Mouse (Mus musculus): Measurements from ENCODE around the gene Hps5. TPM values are rescaled to one million over a fixed set of nuclear protein-coding genes. Genes with fewer than 3 reads are reported as not detected.
"Not testable (repeated sequence)": the region's sequence is repeated elsewhere in the genome, so short reads cannot be mapped to it uniquely, and the experiment has no call there.

The Hps5 gene
- total RNA-seq, 2 experiments from 2014 or later: 10.5 to 11.9 TPM

- no peak for DNase-seq
- intact Hi-C loops (cut with DNase I; ENCODE audit: low total_unique reads): no loop called here
These were observed 35.1 kb upstream of the Hps5 start for GRCm38 (mm10) chr7:46830799-46831590.

DNA sequence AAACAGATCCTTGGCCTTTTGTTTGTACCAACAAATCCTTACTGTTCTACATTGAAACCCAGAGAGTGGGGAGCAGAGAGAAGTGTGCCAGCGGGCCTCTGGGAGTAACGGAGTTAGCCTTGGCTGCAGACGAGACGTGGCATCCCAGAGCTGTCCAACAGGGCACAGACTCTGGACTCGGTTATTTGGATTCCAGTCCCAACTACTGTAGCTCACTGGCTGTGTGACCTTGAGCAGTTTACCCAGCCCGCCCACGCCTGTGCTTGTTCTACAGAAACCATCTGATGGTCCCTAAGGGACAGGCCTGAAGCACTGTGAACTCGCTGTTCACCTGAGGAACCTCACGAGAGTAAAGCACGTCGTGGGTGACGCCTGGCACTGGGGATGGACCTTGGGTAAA, 34.0 kb upstream of the Hps5 start:
- intact Hi-C loops (cut with DNase I; ENCODE audit: low total_unique reads): no loop called here
- DNase-seq: peak; percentile 41

- intact Hi-C loops (cut with DNase I; ENCODE audit: low total_unique reads): no loop called here
- no peak for DNase-seq
These were observed 31.9 kb upstream of the Hps5 start for GRCm38 (mm10) chr7:46827803-46828184.

DNA sequence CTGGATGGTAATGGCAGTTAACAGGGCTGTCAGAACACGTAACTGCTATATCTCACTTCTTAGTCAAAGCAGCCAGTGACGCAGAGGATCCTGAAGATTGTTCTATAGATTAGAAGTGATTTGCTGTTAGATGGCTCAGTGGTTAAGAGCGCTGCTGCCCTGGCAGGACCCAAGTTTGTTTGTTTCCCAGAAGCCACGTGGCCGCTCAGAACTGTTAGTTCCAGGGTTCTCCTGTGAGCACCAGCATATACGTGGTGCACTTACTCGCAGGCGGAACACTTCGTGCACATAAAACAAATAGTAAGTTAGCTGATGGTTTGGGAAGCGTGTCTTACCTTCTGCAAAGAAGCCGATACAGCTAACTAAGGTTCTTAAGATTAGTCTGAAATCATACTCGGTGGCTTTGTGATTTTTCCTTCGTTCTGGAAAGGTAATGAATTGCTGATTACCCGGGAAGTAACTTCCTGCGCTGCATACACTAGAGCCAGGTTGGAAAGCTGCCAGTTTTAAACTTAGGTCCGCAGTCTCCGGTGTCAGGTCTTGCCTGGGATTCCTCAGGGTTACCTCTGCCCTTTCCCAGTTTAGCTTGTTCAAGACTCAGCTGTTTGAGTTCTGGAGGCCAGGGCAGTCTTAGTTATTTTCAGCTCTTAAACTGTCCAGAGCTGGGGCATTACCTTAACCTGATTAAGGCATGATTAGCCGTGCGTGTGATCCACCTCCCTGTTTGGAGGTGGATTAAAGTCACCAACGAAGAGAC, 31.4 kb upstream of the Hps5 start:
- intact Hi-C loops (cut with DNase I; ENCODE audit: low total_unique reads): no loop called here
- peak; percentile 31 for DNase-seq

- DNase-seq; intact Hi-C loops (cut with DNase I; ENCODE audit: low total_unique reads): not testable (repeated sequence)
These were observed 25.2 kb upstream of the Hps5 start for GRCm38 (mm10) chr7:46820876-46821632.

DNA sequence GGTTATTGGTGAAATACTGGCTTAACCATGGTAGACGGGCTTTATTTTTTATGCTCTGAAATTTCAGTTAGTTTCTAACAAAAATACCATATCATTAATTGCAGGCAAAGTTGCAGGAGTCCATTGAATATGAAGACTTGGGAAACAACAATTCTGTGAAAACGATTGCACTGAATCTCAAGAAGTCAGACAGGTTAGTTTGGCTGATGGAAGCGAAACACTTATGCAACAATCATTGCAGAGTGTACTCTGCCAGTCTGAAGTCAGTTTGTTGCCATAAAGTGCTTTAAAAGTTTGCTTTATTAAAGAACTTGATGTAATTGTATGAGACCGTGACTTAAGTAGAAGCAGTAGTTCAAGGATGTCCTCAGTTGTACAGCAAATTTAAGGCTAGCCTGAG, 18.1 kb upstream of the Hps5 start:
- intact Hi-C loops (cut with DNase I; ENCODE audit: low total_unique reads): loop anchor here (10.0 kb wide), 1 partner anchor 81 kb away; no protein-coding TSS in a partner anchor
- DNase-seq: no peak

- intact Hi-C loops (cut with DNase I; ENCODE audit: low total_unique reads): loop anchor here (10.0 kb wide), 1 partner anchor 84 kb away; no protein-coding TSS in a partner anchor
- no peak for DNase-seq
These were observed 14.5 kb upstream of the Hps5 start for GRCm38 (mm10) chr7:46810325-46810724.

- no peak for DNase-seq
- intact Hi-C loops (cut with DNase I; ENCODE audit: low total_unique reads): no loop called here
These were observed 915 bp upstream of the Hps5 start for GRCm38 (mm10) chr7:46796779-46797178.

DNA sequence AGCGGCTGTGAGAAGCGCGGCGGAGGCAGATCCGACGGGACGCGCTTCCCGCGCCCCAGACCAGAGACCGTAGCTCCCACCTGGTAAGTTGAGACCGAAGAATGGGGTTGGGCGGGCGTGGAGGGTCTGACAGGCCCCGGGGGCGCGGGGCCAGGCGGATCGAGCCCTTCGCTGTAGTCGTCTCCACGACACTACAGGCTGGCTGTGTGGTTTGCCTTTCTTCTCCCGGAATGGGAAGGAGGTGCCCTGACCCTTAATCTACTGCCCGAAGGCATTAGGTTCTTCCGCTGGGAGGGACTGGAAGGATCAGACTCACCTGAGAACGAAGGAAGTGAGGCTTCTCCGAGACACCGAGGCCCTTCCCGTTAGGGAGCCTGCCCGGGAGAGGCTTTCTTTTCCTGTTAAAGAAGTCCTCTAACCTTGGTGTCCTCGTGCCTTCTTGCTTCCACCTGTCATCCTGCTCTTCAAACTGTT, 379 bp upstream of the Hps5 start:
- DNase-seq: no peak
- intact Hi-C loops (cut with DNase I; ENCODE audit: low total_unique reads): no loop called here

DNA sequence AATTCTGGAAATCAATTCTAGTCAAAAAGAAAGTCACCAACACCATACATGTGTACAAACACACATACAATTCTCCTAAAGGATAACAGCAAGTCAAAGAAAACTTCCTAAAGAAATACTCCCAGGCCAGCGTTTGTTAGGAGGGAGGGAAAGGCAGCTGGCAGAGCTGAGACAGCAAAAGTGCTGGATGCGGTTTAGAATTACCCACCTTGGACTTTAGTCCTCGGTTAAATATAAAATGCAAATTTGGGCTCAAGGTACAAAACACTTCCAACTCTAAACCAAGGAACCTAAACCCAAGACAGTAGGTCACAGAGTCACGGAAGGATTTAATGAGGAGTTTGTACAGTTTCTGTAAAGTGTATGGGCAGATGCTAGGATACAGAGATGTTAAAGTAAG, 2.0 kb downstream of the Hps5 start:
- DNase-seq: no peak
- intact Hi-C loops (cut with DNase I; ENCODE audit: low total_unique reads): no loop called here

DNA sequence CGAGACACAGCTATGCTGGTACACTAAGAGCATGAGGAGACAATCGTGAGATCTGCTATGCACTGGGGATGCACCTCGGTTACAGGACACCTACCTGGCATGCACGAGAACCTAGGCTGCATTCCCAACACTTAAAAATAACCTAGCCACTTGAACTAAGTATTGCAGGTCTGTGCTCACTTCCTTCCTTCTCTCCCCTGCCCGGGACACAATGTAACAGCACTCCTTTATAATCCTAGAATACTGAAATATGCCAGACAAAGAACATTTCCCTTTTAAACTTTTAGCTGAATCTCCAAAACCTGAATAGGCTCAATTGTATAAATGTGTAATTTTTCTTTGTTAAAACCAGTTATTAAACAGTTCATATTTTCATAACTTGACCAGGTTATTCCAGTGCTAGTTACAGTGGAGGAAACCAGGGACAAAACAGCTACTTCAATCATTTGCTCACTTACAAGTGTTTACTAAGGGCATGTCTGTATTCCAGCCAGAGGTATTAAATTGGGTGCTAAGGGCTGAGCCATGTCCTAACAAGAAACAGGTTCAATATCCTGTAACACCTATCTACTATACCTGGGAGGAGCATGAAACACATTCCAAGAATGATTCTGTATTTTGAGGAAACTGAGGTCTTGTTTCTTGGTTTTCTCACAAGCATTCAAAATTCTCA, 6.6 kb downstream of the Hps5 start:
- intact Hi-C loops (cut with DNase I; ENCODE audit: low total_unique reads): no loop called here
- DNase-seq: no peak

- peak; percentile 22 for DNase-seq
- intact Hi-C loops (cut with DNase I; ENCODE audit: low total_unique reads): no loop called here
These were observed 25.2 kb downstream of the Hps5 start for GRCm38 (mm10) chr7:46770706-46771105.

GRCm38 (mm10) chr7:46768451-46768850, 27.4 kb downstream of the Hps5 start:
- no peak for DNase-seq
- intact Hi-C loops (cut with DNase I; ENCODE audit: low total_unique reads): loop anchor here (5.0 kb wide), 1 partner anchor 56 kb away; the partner anchor contains the start of gene Saal1

GRCm38 (mm10) chr7:46767371-46767770, 28.5 kb downstream of the Hps5 start:
- no peak for DNase-seq
- intact Hi-C loops (cut with DNase I; ENCODE audit: low total_unique reads): loop anchor here (5.0 kb wide), 1 partner anchor 55 kb away; the partner anchor contains the start of gene Saal1

DNA sequence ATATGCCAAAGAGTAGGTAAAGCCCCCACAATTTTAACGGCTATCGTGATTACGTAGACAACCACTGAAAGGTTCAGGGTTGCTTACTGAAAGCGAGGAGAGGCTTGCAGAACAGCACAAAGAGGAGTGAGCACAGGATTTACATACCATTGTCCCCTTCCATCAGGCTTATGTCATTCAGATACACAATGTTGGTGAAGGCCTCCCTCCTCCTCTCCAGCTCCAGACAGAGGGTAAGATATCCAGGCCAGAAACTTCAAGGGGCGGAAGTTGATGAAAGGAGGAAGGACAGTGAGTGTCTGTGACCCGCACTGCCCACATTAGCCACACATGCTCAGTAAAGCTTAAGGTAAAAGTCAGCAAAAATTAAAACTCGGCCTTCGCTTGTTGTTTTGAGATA, 31.2 kb downstream of the Hps5 start:
- no peak for DNase-seq
- intact Hi-C loops (cut with DNase I; ENCODE audit: low total_unique reads): loop anchor here (5.0 kb wide), 1 partner anchor 52 kb away; the partner anchor contains the start of gene Saal1

- intact Hi-C loops (cut with DNase I; ENCODE audit: low total_unique reads): no loop called here
- no peak for DNase-seq
These were observed 33.3 kb downstream of the Hps5 start for GRCm38 (mm10) chr7:46762601-46763000.

DNA sequence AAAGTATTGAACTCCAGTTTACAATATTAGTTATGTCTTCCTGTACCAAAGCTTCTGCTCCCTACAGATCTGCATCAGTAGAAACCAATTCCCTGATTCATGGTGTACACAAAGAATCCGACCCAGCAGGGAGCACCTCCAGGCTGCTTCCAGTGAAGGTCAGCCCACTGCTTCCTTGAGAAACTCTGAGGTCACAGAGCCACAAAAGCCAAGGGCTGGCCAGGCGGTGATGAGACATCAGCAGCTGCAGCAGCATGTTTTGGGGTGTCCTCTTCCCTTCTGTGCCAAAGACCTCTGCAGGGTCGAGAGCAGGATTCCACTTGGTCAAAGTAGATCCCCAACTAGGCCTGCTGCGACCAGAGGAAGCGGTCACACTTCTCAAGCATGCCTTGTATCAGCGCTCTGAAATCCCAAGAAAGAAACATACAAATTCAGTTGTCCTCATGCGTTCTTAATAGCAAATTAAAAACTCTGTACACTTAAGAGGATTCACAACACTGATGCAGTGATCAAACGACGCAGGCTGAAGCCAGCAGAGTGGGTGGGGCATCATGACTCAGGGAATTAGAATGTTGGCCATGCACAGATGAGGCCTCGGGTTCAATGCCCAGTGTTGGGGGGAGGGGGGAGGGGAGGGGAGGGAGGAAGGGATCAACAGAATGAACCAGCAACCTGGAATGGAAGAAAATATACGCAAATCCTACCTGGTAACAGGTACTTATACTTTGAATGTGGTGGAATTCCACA, 34.6 kb downstream of the Hps5 start:
- DNase-seq: no peak
- intact Hi-C loops (cut with DNase I; ENCODE audit: low total_unique reads): no loop called here

GRCm38 (mm10) chr7:46751490-46751889, 44.4 kb downstream of the Hps5 start, which contains the start of gene Saa2:
TSS of gene Saa2 (plus strand) at chr7:46751790.
- no peak for DNase-seq
- intact Hi-C loops (cut with DNase I; ENCODE audit: low total_unique reads): no loop called here

- intact Hi-C loops (cut with DNase I; ENCODE audit: low total_unique reads): no loop called here
- DNase-seq: no peak
These were observed 47.4 kb downstream of the Hps5 start for GRCm38 (mm10) chr7:46748459-46748858.

Data from gastrocnemius, postnatal 14 days (tissue).